Mouse (Mus musculus): ENCODE results near the gene H1f0. TPM values are rescaled to one million over a fixed set of nuclear protein-coding genes. Genes with fewer than 3 reads are reported as not detected.
A peak's percentile ranks its signal among the peaks of the same experiment; 100 is the strongest.

Gene H1f0
- 10 to 100 TPM; 73.6 to 88.0 (median 81.8) TPM for total RNA-seq (2022)

DNA sequence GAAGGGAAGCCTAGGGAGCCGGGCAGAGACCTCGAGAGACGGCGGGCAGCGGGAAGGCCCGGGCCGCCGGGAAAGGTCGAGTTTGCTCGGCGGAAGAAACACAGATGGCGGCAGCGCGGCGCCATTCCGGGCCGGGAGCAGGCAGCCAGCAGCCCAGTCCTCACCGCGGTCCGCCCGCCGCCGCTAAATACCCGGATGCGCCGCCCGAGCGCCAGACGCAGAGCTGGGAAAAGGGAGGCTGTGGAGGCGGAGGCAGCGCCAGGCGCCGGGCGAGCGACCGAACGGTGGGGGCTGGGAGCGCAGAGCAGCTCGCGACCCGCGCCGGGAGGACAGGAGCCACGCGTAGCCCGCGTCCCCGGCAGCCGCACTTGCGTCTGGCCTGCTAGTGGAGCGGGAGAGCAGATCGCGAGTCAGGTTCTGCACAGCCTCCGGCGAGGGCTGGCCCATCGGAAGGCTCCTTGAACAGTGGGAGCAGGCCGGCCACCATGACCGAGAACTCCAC is at the start of gene H1f0:
H1f0 (plus strand) TSS at position 214 of the 502 bp plus-strand sequence.
- DNase-seq (ENCODE audit: low spot score in 2 of 2) = peak; percentile 85 to 93

DNA sequence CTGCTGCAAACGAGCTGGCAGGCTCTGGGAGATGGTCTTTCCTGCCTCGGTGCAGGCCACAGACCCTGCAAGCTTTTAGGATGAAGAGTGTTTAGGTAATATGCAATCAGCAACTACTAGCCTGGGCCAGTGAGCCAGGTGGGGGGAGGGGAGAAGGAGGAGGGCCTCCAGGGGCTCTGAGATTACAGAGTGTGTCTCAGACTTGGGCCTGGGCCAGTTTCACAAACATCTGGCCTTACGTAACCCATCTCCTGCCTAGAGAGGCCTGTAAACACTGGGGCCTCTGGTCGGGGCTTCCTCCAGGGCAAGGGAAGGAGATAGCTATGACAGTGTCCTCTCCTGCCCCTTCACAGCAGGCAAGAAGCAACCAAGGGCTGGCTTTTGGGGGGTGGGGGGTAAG is 49.4 kb upstream of the H1f0 start:
- DNase-seq (ENCODE audit: low spot score in 2 of 2) = no peak

DNA sequence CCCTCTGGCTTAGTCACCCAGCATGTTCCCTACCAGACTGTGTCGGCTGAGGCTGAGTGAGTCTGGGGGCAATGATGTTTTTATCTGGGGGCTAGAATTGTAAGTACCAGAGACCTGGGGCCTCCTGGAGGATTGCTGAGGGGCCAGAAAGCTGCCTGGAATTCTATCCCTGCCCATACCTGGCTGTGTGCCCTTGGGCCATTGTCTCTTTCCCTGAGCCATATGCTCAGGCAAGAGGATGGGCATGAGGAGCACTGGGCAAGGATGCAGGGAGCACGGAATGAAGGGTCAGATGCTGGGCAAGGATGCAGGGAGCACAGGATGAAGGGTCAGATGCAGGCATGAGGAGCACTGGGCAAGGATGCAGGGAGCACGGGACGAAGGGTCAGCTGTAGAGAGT is 48.2 kb upstream of the H1f0 start:
- DNase-seq (ENCODE audit: low spot score in 2 of 2) = no peak

DNA sequence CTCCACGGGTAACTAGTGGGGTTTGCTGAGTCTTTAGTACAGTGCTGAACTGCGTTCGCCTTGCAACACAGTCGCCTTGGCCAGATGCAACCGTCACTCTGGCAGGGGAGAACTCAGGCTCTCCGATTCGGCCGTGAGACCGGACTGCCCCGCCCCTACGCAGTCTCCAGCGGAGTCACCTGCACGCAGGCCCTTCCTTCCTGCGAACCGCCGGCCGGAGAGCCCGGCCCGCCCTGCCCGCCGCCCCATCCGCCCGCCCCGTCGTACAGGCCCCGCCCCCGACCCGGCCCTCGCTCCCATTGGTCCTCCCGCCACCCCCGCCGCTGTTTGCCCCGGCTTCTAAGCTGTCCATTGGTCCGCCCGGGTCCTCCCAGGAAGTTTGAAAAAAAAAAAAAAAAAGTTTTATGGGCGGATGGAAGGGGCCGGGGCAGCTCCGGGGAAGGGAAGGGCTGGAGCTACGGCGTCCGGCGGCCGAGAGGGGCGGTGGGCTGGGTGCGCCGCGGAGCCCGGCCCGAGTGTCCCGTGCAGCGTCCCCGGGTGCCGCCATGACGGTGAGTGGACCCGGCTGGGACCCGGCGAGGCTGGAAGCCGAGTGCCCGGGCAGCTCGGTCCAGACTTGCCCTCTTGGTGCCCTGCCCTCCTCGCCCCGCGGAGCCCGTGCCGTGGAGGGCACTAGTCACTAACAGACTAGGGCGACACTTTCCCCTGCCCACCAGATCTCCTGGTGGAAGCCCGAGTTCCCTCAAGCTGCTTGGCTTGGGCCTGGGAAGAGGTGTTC is 45.4 kb upstream of the H1f0 start:
- peak in 1 of 2 experiments; percentile 33 for DNase-seq (ENCODE audit: low spot score in 2 of 2)

DNA sequence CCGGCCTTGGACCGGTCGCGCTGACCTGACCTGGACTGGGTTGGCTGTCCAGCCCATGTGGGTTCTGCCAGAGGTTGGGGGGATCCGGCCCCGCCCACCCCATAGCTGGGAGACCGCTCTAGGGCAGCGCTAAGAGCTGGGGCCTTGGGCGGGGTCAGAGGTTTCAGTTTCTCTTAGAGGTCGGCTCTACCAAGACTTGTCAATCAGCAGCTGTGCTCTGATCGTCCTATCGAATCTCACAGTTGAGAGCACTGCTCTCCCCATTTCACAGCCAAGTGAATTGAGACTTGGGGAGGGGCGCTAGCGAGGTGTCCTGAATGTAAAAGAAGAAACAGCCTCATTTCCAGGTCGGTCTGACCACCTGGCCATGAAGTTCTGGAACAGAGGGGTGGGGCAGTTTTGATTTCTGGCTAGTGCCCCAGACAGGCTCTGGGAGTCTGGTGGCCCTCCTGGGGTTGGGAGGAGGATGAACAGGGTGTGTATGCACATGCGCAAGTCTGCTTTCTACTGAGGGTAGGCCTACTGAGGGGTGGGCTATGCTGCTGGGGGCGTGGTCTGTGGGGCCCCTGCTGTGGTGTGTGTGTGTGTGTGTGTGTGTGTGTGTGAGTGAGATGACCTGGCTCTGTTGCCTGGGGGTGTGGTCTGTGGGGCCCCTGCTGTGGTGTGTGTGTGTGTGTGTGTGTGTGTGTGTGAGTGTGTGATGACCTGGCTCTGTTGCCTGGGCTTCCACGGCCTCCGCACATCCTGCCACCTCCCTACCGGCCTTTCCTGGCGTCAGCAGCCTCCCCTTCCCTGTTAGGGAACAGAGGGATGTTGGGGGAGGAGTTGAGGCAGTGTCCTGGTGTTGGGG is 44.6 kb upstream of the H1f0 start:
- DNase-seq (ENCODE audit: low spot score in 2 of 2) = no peak

DNA sequence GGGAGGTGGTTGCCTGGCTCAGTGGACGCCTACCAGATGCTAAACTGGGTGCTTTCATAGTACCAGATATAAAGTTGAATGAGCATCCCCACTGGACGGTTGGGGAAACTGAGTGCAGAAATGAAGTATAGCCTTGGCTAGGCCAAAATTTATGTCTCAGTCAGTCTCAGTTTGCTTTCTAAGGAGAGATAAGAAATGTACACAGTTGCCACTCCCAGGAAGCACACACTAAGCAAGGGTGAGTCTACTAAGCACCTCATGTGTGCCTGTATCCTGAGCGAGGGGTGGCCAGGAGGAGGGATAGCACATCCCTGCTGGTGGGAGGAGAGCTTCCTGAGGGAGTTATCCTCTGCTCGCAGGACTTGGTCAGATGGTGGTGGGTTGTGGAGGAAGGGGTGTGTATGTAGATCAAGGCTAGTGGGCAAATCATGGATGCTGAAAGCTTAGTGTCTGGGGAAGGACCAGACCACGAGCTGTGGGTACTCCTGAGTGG is 43.9 kb upstream of the H1f0 start:
- DNase-seq (ENCODE audit: low spot score in 2 of 2) = no peak

DNA sequence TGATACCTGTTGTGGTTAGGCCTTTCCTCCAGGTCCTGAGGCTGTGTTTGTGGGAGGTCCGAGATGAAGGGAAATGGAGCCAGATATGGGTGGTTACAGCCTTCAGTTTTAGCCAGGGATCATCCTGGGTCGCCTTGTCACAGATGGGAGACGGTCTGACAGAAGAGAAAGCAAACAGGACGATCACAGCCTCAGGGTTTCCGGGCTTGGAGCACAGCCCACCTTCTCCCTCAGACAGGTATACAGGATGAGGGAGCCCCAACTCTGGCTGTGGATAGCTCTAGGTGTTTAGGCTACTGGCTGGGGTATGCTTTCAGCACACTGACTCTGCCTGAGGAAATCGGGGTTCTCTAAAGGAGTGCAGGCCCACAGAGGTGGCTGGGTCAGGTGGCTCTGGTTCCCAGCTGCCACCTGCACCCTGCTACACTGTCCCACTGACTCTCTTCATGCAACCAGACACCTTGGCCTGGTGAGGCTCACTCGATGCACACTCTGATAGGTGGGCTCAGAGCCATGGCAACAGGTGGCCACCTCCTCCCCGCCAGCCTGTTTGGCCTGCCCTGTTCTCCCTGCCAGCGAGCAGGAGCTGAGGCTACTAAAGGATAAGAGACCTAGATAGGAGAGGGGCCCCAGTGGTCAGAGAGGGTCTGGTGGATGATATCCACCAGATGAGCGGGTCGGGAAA is 41.6 kb upstream of the H1f0 start:
- DNase-seq (ENCODE audit: low spot score in 2 of 2) = no peak

DNA sequence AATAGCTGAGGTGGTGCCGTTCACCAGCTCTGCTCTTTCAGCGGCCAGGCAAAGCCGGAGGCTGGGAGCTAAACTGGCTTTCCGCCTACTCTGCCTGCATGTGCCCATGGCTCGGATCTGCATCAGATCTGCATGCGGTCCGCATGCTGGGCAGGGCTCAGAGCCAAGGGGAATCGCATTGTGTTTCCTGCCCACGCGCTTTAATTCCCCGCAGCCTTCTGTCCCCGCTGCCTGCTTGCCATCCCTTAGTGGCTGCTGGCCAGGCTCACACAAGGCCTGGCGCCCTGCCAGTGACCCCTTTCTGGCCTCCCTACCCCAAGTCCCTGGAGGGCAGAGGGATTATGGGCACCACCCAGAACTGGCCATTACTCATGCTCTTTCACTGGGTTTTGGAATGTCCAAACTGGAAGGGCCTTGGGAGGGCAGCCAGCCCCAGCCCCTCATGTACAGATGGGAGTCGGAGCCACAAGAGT is 39.7 kb upstream of the H1f0 start:
- peak; percentile 91 to 94 for DNase-seq (ENCODE audit: low spot score in 2 of 2)

DNA sequence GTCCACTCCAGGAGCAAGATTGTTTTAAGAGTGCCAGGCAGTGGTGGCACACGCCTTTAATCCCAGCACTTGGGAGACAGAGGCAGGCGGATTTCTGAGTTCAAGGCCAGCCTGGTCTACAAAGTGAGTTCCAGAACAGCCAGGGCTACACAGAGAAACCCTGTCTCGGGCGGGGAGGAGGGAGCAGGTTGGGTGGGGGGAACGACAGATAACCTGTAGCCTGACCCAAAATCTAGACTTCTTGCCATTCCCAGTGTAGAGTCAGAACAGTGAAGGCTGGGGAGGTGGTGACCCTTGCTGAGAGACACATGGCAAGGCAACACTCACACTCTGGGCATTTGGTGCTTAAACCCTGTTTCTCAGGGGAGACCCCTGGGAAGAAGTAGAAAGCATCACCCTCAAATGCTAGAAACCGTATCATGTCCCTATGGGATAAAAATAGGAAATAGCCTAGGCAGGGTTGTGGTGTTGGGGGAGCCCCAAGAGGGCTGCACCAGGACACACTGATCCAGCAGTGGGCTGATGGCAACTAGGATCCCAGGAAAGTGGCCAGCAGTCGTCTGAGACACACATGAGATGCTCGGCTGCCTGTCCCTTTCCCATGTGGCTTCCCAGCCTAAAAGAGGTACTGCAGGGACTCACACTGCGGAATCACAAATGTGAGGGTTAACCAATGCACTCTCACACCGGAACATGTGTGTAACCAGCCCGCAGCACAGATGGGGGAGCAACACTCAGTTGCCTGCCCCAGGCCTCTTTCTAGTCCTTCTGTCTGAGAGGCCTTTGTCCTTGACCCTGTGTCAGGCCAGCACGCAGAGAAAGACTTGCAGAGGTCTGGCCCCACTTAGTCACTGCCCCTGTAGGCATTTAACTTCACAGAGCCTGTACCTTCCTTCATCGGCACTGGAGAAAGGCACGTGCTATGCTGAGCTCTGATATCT is 38.8 kb upstream of the H1f0 start:
- no peak for DNase-seq (ENCODE audit: low spot score in 2 of 2)

DNA sequence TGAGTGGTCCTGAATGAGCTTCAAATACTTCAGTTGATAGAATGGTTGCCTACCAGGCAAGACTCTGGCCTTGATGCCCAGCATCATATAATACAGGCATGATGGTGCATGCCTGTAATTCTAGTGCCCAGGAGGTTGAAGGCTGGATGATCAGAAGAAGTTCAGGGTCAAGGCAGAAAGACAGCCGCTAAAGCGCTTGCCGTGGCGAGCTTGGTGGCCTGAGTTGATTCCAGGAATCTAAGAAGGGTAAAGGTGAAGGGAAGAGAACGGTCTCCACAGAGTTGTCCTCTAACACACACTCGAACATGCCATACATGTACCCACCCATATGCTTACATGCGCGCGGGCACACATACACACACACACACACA is 38.2 kb upstream of the H1f0 start:
- no peak for DNase-seq (ENCODE audit: low spot score in 2 of 2)

DNA sequence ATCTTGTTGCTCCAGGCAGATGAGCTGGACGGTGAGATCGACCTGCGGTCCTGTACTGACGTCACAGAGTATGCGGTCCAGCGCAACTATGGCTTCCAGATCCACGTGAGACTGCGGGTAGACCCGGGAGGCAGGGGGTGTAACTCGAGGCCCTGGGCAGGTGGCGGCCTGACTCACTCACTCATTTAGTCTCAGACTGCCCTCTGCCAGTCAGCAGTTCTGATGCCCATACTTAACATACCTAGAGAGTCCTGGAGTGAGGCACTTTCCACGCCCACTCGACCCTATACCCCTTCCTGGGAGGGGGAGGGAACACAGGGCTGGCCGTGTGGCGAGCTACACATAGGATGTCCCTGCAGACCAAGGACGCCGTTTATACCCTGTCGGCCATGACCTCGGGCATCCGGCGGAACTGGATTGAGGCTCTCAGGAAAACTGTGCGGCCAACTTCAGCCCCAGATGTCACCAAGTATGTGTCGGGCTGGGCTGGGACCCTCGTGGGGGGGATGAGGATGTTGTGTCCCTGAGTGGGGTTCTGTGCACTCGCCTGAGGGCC is 37.2 kb upstream of the H1f0 start:
- no peak for DNase-seq (ENCODE audit: low spot score in 2 of 2)

DNA sequence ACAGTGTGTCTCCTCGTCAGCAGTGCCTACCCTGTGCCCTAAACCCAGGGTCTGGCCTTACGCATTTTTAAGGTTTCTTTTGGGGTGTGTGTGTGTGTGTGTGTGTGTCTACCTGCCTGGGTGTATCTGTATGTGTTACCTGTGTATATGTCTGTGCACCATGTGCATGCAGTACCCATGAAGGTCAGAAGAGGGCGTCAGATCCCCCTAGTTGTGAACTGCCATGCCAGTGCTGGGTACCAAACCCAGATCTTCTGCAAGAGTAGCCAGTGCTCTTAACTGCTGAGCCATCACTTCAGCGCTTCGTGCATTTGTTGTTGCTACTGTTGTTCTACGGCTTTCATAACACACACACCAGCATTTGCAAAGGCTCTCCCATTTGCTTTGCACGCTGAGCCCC is 36.0 kb upstream of the H1f0 start:
- no peak for DNase-seq (ENCODE audit: low spot score in 2 of 2)

DNA sequence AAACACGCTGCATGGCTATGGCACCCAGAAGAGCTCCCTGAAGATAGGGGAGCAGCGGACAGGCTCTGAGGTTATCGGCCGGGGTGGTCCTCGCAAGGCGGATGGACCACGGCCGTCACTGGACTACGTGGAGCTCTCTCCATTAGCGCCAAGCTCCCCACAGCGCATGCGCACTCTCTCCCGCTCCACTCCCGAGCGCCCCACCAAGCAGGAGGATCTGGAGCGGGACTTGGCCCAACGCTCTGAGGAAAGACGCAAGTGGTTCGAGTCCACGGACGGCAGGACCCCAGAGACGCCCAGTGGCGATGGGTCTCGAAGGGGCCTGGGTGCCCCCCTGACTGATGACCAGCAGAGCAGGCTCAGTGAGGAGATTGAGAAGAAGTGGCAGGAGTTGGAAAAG is 35.3 kb upstream of the H1f0 start:
- DNase-seq (ENCODE audit: low spot score in 2 of 2) = no peak

DNA sequence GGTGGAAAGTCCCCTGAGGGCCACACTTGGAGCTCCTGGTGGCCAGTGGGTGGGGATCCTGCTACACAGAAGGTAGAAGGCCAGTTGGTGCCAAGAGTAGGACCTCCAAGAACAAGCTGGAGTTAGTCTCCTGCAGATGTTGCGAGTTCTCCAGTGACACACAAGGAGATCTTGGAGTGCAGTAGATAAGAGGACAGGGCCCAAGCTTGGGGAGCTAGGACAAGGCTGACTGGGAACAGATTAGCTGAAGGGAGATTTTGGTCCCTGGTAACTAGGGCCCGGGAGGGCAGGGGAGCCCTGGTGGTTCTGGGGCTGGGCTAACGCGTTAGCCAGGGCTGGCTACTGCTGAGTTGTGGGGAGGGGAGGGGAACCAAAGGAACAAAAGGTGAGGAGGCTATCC is 32.3 kb upstream of the H1f0 start:
- no peak for DNase-seq (ENCODE audit: low spot score in 2 of 2)

DNA sequence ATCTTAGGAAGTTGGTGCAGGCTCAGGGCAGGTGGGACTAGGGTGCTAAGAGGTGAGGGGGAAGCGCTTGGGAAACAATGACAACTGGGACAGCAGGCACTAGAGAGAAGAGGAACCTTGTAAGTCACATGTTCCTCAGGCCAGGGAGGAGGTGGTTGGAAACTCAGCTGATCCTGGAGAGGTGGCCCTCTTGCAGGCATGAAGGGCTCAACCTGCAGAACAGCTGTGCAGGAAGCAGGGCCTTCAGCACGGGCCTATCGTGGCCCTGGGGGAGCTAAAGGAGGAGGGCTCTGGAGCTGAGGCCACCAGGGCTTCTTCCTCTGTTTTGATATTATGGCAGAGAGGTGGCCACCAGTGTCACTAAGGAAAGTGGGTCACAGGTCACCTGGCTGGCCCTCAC is 31.6 kb upstream of the H1f0 start:
- DNase-seq (ENCODE audit: low spot score in 2 of 2) = no peak

DNA sequence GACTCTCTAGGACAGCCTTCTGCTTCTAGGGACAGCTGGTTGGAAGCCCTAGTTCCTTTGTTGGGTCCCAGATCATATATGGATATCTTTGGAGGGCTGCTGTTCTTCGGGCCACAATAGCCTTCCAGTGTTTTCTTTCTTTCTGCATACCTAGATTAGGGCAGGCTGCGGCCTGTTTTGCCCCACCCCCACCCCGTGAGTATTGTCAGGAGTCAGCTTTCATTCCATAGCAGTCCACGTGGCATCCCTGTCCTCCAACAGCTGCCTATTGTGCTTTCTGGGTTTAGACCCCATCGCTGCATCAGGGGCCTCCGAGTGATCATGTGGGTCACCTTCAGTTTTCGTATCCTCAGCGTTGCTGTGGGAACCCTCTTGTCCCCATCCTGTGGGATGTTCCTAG is 29.9 kb upstream of the H1f0 start:
- DNase-seq (ENCODE audit: low spot score in 2 of 2) = no peak

DNA sequence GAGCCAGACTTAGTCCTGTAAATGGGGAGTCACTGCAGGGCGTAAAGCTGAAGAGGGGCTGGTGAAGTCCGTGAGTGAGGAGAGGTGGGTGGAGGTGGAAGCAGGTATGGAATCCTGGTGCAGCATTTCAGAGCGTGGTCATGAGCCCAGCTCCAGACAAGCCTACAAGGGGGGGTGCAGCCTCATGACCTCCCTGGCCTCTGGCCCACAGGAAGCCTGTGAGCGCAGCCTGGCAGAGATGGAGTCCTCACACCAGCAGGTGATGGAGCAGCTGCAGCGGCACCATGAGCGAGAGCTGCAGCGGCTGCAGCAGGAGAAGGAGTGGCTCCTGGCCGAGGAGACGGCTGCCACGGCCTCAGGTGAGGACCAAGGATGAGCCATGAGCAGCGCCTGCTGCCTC is 28.7 kb upstream of the H1f0 start:
- DNase-seq (ENCODE audit: low spot score in 2 of 2) = no peak

DNA sequence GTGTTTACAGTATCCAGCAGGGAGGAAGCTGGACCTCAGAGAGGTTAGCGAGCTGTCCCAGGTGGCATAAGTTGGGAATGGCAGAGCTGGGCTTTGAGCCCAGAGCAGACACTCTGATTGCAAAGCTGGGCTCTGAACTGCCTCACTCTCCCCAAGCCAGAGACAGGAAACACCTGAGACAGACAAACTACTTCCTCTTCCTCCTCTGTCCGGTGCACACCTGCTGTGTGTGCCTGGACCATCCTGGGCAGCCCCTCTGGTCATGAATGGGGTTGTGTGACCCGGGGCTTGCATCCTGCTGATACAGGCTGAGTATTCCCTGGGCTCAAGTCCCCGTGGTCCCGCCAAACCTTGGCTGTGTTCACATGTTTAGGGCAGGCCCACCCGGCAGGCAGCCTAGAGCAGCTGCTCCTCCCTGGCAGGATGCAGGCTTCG is 27.9 kb upstream of the H1f0 start:
- DNase-seq (ENCODE audit: low spot score in 2 of 2) = no peak

DNA sequence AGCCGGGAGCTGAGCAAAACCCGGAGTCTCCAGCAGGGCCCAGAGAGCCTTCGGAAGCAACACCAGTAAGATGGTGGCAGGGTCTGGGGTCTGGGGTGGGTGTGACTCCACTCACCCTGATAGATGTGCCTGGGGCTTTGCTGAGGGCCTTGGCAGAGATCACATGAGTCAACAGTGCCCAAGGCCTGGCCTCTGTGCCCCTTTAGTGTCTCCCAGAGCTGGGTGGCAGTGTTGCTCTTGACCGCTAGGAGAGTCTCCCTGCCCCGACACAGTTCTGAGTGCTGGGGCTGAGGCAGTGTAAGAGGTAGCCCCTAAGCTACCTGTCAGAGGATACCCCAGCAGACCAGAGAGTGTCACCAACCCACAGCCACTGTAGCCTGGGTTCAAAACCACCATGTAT is 26.7 kb upstream of the H1f0 start:
- DNase-seq (ENCODE audit: low spot score in 2 of 2) = no peak

DNA sequence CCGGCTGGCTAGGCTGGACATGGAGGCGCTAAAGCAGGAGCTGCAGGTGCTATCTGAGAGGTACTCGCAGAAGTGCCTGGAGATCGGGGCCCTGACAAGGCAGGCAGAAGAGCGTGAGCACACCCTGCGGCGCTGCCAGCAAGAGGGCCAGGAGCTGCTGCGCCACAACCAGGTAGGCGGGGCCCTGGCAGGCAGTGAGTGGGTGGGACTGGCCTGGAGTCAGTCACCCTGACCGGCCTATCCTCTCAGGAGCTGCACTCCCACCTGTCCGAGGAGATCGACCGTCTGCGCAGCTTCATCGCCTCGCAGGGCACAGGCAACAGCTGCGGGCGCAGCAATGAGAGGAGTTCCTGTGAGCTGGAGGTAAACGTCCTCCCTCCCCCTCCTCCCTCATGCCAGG is 26.2 kb upstream of the H1f0 start:
- no peak for DNase-seq (ENCODE audit: low spot score in 2 of 2)

Measured in layer of hippocampus, adult 8-10 months (tissue).